Mouse (Mus musculus) liver, embryonic 15.5 days (tissue): ENCODE results near the gene Lin7b. TPM values are rescaled to one million over a fixed set of nuclear protein-coding genes. Genes with fewer than 3 reads are reported as not detected.

Experiments used
- ATAC-seq: fragments of 200-750 bp; cut with Nextera tagmentation; 2 replicates; pipeline ENCODE4 v1.8.0; 2017; ENCODE audit warnings: moderate number of reproducible peaks, mild to moderate bottlenecking, moderate library complexity; ENCODE audit not compliant: insufficient read depth
- H3K27ac ChIP-seq: fragments of 300-500 bp; sonication (generic); replicated peaks from 2 replicates; pipeline ENCODE4 v1.5.1; 2015; ENCODE audit warnings: mild to moderate bottlenecking, inconsistent platforms
- H3K27me3 ChIP-seq: fragments of 300-500 bp; sonication (generic); 2 replicates; pipeline ENCODE4 v1.6.1; 2015; ENCODE audit warnings: mild to moderate bottlenecking, inconsistent platforms
- H3K36me3 ChIP-seq: fragments of 300-500 bp; sonication (generic); replicated peaks from 2 replicates; pipeline ENCODE4 v1.6.1; 2015; ENCODE audit warnings: moderate library complexity, mild to moderate bottlenecking, inconsistent platforms
- H3K4me1 ChIP-seq: fragments of 300-500 bp; sonication (generic); replicated peaks from 2 replicates; pipeline ENCODE4 v1.6.1; 2015; ENCODE audit warnings: inconsistent platforms
- H3K4me2 ChIP-seq: fragments of 300-500 bp; sonication (generic); 2 replicates; pipeline ENCODE4 v1.6.1; 2015; ENCODE audit warnings: moderate library complexity, mild to moderate bottlenecking, inconsistent platforms
- H3K4me3 ChIP-seq: fragments of 300-500 bp; sonication (generic); replicated peaks from 2 replicates; pipeline ENCODE4 v1.5.1; 2015; ENCODE audit warnings: mild to moderate bottlenecking, inconsistent platforms
- H3K9ac ChIP-seq: fragments of 300-500 bp; sonication (generic); 2 replicates; pipeline ENCODE4 v1.6.1; 2015; ENCODE audit warnings: moderate library complexity, mild to moderate bottlenecking, inconsistent platforms
- H3K9me3 ChIP-seq: fragments of 300-500 bp; sonication (generic); replicated peaks from 2 replicates; pipeline ENCODE4 v1.6.1; 2016; ENCODE audit warnings: inconsistent platforms
- WGBS: fragments of 180-500 bp; shearing (Covaris S2); methylation state at CpG from one replicate; pipeline ENCODE4 v1.1.7; 2015; ENCODE audit warnings: mixed read lengths; ENCODE audit not compliant: insufficient replicate concordance; 5-methylcytosine and 5-hydroxymethylcytosine counted together
- polyA plus RNA-seq: library from polyadenylated mRNA; unstranded; fragments of >200 nt; fragmentation: Nextera tagmentation; extraction: Ambion mirVana; gene quantifications from 2 replicates; pipeline ENCODE4 v1.2.1, GENCODE M21; 2015

The Lin7b gene
- polyA plus RNA-seq, 1 experiment from 2014 or later = not detected

GRCm38 (mm10) chr7:45332685-45333425 is 37.5 kb downstream of the Lin7b start:
- H3K9me3 ChIP-seq = no peaks in the 10 kb centered on the region
- WGBS = 4% methylated on average over 22 of the region's 22 CpGs
- H3K27ac ChIP-seq = no peak overlapping the region
- peak overlapping the region; percentile 74 for H3K4me2 ChIP-seq
- ATAC-seq = peak; percentile 23; the same call in 1 of the 2 replicates
- H3K27me3 ChIP-seq = peaks cover 68% of the 10 kb centered on the region
- no peaks in the 10 kb centered on the region for H3K36me3 ChIP-seq
- H3K9ac ChIP-seq = 0 out of 2 replicates have a peak overlapping the region, but pooled peaks have one; percentile 27
- peak overlapping the region; percentile 56 for H3K4me3 ChIP-seq
- peaks cover 17% of the 10 kb centered on the region for H3K4me1 ChIP-seq

GRCm38 (mm10) chr7:45331502-45331901 is 38.9 kb downstream of the Lin7b start:
- no peak overlapping the region for H3K4me2 ChIP-seq
- peaks cover 14% of the 10 kb centered on the region for H3K4me1 ChIP-seq
- no peak overlapping the region for H3K4me3 ChIP-seq
- WGBS = 62% methylated on average over 6 of the region's 6 CpGs
- no peak overlapping the region for H3K27ac ChIP-seq
- H3K9me3 ChIP-seq = no peaks in the 10 kb centered on the region
- no peaks in the 10 kb centered on the region for H3K36me3 ChIP-seq
- ATAC-seq = no peak
- peaks cover 56% of the 10 kb centered on the region for H3K27me3 ChIP-seq
- no peak overlapping the region for H3K9ac ChIP-seq

DNA sequence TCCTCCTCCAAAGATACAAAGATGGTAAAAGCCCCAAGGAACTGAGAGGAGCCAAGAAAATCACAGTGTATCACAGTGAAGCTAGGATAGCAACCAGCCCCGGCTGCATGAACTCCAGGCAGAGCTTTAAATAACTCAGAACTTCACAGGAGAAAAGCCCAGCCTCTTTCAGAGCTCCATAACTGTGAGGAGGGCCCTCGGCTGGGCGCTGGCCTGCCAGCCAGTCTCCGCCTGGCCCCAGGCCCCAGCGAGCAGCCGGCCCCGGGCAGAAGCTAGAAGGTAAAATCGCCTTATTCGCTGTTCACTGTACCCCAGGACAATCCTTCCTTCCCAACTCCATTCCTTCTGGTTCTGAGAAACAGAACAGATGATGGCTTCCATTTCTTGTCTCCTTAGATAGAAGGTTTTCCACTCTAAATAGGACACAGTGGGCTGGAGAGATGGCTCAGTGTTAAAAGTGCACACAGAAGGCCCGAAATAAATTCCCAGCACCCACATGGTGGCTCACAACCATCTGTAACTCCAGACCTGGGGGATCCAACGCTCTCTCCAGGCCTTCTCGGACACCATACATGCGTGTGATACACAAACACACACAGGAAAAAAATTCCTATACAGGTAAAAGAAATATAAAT is 41.4 kb downstream of the Lin7b start:
- no peak overlapping the region for H3K4me3 ChIP-seq
- peaks cover 14% of the 10 kb centered on the region for H3K4me1 ChIP-seq
- H3K27me3 ChIP-seq = peaks cover 31% of the 10 kb centered on the region
- H3K27ac ChIP-seq = no peak overlapping the region
- no peaks in the 10 kb centered on the region for H3K36me3 ChIP-seq
- no peak overlapping the region for H3K4me2 ChIP-seq
- ATAC-seq = no peak
- 68% methylated on average over 13 of the region's 13 CpGs for WGBS
- H3K9ac ChIP-seq = no peak overlapping the region
- no peaks in the 10 kb centered on the region for H3K9me3 ChIP-seq

DNA sequence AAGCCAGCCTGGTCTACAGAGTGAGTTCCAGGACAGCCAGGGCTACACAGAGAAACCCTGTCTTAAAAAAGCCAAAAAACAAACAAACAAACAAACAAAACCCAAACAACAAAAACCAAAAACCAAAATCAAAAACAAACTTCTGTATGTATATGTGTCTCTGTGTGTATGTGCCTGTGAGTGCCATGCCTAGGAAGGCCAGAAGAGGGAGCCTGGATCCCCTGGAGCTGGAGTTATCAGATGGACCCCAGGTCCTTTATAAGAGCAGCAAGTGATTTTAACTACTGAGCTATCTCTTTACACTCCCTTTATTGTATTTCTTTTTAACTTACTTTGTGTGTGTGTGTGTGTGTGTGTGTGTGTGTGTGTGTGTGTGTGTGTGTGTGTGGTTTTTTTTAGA is 44.6 kb downstream of the Lin7b start:
- Histone ChIP-seq H3K4me3 (no peak overlapping the region), H3K27me3 (peaks cover under 1% of the 10 kb centered on the region; the same call in 1 of the 2 replicates), H3K36me3 (no peaks in the 10 kb centered on the region), H3K27ac (no peak overlapping the region), H3K9me3 (no peaks in the 10 kb centered on the region), H3K4me2 (no peak overlapping the region), H3K9ac (no peak overlapping the region), H3K4me1 (no peaks in the 10 kb centered on the region)
- no peak for ATAC-seq

DNA sequence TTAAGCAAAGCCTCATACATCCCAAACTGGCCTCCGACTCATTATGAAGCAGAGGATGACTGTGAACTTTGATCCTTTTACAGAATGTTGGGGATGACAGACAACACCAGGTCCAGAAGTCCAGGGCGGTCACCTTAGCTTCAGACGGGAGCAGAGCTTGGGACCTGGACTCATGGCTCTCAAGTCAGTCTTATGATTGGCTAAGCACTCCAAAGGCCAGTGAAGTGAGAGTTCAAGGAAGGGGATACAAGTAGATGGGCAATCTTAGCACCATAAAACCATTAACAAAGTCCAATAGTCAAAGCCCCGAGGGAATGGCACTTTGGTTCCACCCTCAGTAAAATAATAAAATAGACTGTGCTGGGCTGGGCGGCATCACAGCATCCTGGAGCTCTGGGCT is 47.3 kb downstream of the Lin7b start:
- H3K9me3 ChIP-seq = no peaks in the 10 kb centered on the region
- H3K27me3 ChIP-seq = no peaks in the 10 kb centered on the region
- H3K36me3 ChIP-seq = no peaks in the 10 kb centered on the region
- WGBS = 62% methylated on average over 5 of the region's 5 CpGs
- no peak overlapping the region for H3K27ac ChIP-seq
- ATAC-seq = no peak
- H3K4me2 ChIP-seq = no peak overlapping the region
- H3K4me1 ChIP-seq = no peaks in the 10 kb centered on the region
- no peak overlapping the region for H3K9ac ChIP-seq
- no peak overlapping the region for H3K4me3 ChIP-seq

GRCm38 (mm10) chr7:45322245-45322644 is 48.1 kb downstream of the Lin7b start:
- no peak overlapping the region for H3K9ac ChIP-seq
- no peak overlapping the region for H3K4me3 ChIP-seq
- no peak overlapping the region for H3K27ac ChIP-seq
- ATAC-seq = no peak
- H3K36me3 ChIP-seq = no peaks in the 10 kb centered on the region
- no peaks in the 10 kb centered on the region for H3K27me3 ChIP-seq
- no peak overlapping the region for H3K4me2 ChIP-seq
- WGBS = 77% methylated on average over 4 of the region's 4 CpGs
- no peaks in the 10 kb centered on the region for H3K4me1 ChIP-seq
- H3K9me3 ChIP-seq = no peaks in the 10 kb centered on the region

Other genes with a start within 250 kb of the Lin7b start
- gene Rps11, start 246.1 kb downstream of the Lin7b start, polyA plus RNA-seq = 673 and 768 TPM in 2 replicates
- 534 and 633 TPM in 2 replicates for gene Rpl13a, start 241.8 kb downstream of the Lin7b start, polyA plus RNA-seq
- 0.10 TPM in 1 of 2 replicates, not detected in the other for gene Gm45713, start 234.4 kb downstream of the Lin7b start, polyA plus RNA-seq
- 3.4 and 3.7 TPM in 2 replicates for gene Flt3l, start 234.2 kb downstream of the Lin7b start, polyA plus RNA-seq
- 42.2 and 46.8 TPM in 2 replicates for gene Pih1d1, start 216.3 kb downstream of the Lin7b start, polyA plus RNA-seq
- gene Aldh16a1, start 216.0 kb downstream of the Lin7b start, polyA plus RNA-seq = 31.4 and 32.6 TPM in 2 replicates
- not detected in 2 replicates for gene Slc17a7, start 206.6 kb downstream of the Lin7b start, polyA plus RNA-seq
- not detected in 2 replicates for gene Gfy, start 191.0 kb downstream of the Lin7b start, polyA plus RNA-seq
- gene Pth2, start 189.6 kb downstream of the Lin7b start, polyA plus RNA-seq = not detected in 2 replicates
- gene Ccdc155, start 165.7 kb downstream of the Lin7b start, polyA plus RNA-seq = 0.07 and 0.13 TPM in 2 replicates
- gene Dkkl1, start 158.4 kb downstream of the Lin7b start, polyA plus RNA-seq = 2.0 and 2.4 TPM in 2 replicates
- 6.6 and 7.0 TPM in 2 replicates for gene Tead2, start 154.8 kb downstream of the Lin7b start, polyA plus RNA-seq
- gene Cd37, start 131.5 kb downstream of the Lin7b start, polyA plus RNA-seq = 15.1 and 16.7 TPM in 2 replicates
- not detected in 2 replicates for gene Slc6a16, start 129.5 kb downstream of the Lin7b start, polyA plus RNA-seq
- gene Slc6a21, start 93.1 kb downstream of the Lin7b start, polyA plus RNA-seq = not detected in 2 replicates
- 1.3 and 1.5 TPM in 2 replicates for gene Trpm4, start 36.8 kb downstream of the Lin7b start, polyA plus RNA-seq
- 0.31 and 0.54 TPM in 2 replicates for gene Hrc, start 35.3 kb downstream of the Lin7b start, polyA plus RNA-seq
- gene Ppfia3, start 3.6 kb downstream of the Lin7b start, polyA plus RNA-seq = 0.09 and 0.14 TPM in 2 replicates
- gene Snrnp70, start 25.2 kb upstream of the Lin7b start, polyA plus RNA-seq = 77.8 and 86.3 TPM in 2 replicates
- not detected in 2 replicates for gene Kcna7, start 35.1 kb upstream of the Lin7b start, polyA plus RNA-seq
- gene Ntf5, start 43.1 kb upstream of the Lin7b start, polyA plus RNA-seq = 0.22 and 0.24 TPM in 2 replicates
- gene Lhb, start 50.2 kb upstream of the Lin7b start, polyA plus RNA-seq = not detected in 2 replicates
- gene Gys1, start 64.3 kb upstream of the Lin7b start, polyA plus RNA-seq = 6.8 and 7.7 TPM in 2 replicates
- gene Ruvbl2, start 67.5 kb upstream of the Lin7b start, polyA plus RNA-seq = 67.1 and 74.2 TPM in 2 replicates
- 6,104 and 6,562 TPM in 2 replicates for gene Ftl1, start 89.3 kb upstream of the Lin7b start, polyA plus RNA-seq
- 70.3 and 71.4 TPM in 2 replicates for gene Bax, start 96.3 kb upstream of the Lin7b start, polyA plus RNA-seq
- 0.58 and 0.62 TPM in 2 replicates for gene Tulp2, start 111.3 kb upstream of the Lin7b start, polyA plus RNA-seq
- gene Gm45808, start 116.2 kb upstream of the Lin7b start, polyA plus RNA-seq = not detected in 2 replicates
- gene Dhdh, start 118.2 kb upstream of the Lin7b start, polyA plus RNA-seq = 2.4 and 2.5 TPM in 2 replicates
- gene Nucb1, start 139.8 kb upstream of the Lin7b start, polyA plus RNA-seq = 118 and 131 TPM in 2 replicates
- gene Ppp1r15a, start 155.7 kb upstream of the Lin7b start, polyA plus RNA-seq = 280 and 325 TPM in 2 replicates
- gene Plekha4, start 155.7 kb upstream of the Lin7b start, polyA plus RNA-seq = 0.66 and 0.75 TPM in 2 replicates
- 1.9 and 2.2 TPM in 2 replicates for gene Hsd17b14, start 184.3 kb upstream of the Lin7b start, polyA plus RNA-seq
- 46.3 and 48.5 TPM in 2 replicates for gene Bcat2, start 199.6 kb upstream of the Lin7b start, polyA plus RNA-seq
- not detected in 2 replicates for gene Fgf21, start 244.9 kb upstream of the Lin7b start, polyA plus RNA-seq
- gene Fut1, start 246.7 kb upstream of the Lin7b start, polyA plus RNA-seq = not detected in 2 replicates